ENCODE assay signal across 11 mouse cellular contexts in the genomic region with DNA sequence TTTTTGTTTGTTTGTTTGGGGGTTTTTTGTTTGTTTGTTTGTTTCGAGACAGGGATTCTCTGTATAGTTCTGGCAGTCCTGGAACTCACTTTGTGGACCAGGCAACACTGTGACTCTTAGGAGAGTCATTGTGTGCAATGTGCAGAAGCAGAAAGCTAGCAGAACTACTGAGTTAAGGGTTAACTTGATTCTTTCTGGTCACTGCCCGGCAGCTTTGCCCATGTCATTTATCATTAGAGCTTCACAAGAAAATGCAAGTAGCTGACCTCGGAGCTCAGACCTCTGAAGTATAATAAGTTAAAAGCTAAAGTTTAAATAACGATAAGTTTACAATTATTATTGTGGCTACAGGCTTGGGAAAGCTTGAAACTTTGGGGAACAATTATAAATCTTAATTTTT. TPM values are rescaled to one million over a fixed set of nuclear protein-coding genes. Genes with fewer than 3 reads are reported as not detected.
"Had no signal": no experiment of that assay in that cellular context is flagged by ENCODE, and none has a peak within 500 bp of the region (broad histone marks: within the 10 kb centered on the region; RNA-seq: fewer than 3 reads in every experiment).

No protein-coding gene starts in this region.

RNA-seq across cellular contexts. Expression of gene Asphd1, which starts 31.0 kb away (rescaled TPM):
- total RNA-seq: common myeloid progenitor, adult 5-6 weeks; gastrocnemius, adult 18-20 months; gastrocnemius, adult 2 months; gastrocnemius, adult 8-10 months; gastrocnemius, postnatal 14 days; gastrocnemius, postnatal 25 days; gastrocnemius, postnatal 36 days; granulocyte monocyte progenitor cell, adult 5-6 weeks; heart, adult 18-20 months; heart, adult 2 months had no signal
- polyA plus RNA-seq: erythroblast, embryonic 14.5 days had no signal
